Mouse (Mus musculus) c-Kit-positive CD71-positive TER-119-positive erythroid progenitor cells, embryonic 14.5 days (primary cell): ENCODE data around the gene Nol6.

Source experiments
- DNase-seq: peaks from one replicate; pipeline ENCODE4 v3.0.0-alpha.2; 2013; ENCODE audit warnings: low spot score

Nol6 gene

DNA sequence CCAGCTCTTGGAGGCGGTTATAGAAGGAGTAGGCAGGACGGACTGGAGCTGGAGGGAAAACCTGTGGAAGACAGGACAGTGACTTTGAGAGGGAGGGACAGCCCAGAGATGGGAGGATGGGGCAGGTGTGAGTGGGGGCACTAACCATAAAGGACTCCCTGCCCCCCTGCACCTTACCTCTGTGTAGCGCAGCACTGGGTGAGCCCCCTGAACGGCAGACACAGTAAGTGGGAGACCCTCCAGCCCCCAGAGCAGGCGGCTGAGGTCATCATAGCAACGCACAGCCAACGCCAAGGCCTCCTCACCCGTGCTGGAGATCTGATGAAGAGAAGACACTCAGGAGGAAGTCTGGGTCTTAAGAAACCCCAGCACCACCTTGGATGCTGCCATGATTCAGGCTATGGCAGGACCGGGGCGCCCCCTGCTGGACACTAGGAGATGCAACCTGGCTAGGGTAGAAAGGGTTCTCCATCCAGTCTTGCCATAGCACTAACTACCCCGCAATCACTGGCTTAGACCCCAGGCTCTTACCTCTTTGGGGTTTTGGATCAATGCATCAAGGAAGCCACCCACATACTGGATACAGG is 5.5 kb downstream of the Nol6 start:
- peak; percentile 75 for DNase-seq

DNA sequence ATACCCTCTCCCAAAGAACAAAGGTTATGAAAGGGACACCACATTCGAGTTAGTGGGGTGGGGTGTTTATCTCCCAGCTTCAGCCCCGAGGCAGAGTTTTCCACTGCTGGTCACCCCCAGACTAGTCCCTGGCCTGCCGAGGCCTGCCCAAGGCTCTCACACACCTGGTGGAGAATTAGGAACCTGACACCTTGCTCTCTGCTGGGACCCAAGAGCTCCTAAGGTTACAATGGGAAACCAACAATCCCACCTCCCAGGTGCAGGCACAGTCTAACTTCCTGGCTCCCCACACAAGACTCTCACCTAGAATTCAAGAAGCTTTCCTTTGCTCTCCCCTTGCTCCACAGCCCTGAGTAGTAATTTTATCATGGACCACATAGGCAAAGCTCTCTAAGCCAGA is 7.4 kb downstream of the Nol6 start:
- DNase-seq = no peak

DNA sequence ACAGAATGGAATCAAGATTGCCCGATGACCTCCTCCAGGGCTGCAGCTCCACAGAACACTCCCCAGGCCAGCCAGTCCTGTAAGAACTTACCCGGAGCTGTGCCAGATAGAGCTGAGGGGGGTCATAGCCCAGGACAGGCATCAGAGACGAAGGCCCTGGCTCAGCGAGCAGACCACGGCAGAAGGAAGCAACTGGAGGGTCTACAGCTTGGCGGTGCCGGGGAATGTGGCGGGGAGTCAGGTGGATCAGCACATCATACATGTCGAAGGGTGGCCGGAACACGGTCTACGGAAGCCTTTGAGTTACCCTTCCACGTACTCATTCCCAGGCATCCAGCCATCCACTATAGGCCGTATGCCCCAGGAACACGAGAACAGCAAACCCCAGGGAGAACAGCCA is 8.5 kb downstream of the Nol6 start:
- no peak for DNase-seq

DNA sequence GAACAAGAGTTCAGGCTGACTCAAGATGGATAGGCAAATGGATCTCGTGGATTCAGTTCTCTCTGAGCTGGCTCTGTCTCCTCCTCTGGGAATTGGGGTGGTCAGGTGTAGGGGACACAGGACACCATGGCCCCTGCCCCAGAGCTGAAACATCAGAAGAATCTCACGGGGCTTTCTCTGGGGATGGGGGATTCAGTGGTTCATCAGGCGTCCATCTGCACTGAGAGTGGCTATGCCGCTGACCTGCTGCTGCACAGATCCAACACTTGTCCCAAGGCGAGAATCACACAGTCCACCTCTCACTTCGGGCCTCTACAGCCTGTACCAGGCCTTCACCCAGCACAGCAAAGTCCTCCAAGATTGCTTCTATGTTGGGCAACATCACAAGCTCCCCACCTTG is 9.2 kb downstream of the Nol6 start:
- DNase-seq = no peak

DNA sequence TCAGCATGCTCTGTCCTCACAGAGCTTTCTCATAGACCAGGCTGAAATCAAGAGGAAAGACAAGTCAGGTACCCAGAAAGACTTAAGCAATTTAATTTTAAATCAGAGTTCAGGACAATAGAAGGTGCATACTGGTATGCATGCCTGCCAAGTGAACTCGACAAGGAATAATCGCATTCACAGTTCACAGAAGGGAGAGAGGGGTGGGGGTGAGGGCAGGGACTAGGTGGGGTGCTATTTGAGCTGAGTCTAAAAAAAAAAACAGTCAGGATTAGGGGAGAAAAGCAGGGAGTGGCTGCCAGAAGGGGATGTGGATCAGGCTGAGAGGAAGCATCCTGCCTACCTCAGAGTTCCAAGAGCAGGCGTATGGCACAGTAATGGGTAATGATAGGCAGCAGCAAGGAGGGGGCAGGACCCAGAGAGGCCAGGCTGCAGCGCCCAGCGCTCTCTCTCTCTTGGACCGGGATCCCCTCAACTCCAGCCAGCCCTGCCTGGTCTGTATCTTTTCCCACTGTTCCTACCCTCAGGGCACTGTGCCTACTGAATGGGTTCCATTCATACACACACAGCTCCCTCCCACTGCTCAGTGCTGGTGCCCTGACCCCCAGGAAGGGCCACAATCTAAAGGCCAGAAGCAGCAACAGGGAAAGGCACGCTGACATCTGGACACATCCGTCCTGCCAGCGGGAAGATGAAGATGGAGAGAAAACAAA is 9.7 kb downstream of the Nol6 start:
- no peak for DNase-seq

DNA sequence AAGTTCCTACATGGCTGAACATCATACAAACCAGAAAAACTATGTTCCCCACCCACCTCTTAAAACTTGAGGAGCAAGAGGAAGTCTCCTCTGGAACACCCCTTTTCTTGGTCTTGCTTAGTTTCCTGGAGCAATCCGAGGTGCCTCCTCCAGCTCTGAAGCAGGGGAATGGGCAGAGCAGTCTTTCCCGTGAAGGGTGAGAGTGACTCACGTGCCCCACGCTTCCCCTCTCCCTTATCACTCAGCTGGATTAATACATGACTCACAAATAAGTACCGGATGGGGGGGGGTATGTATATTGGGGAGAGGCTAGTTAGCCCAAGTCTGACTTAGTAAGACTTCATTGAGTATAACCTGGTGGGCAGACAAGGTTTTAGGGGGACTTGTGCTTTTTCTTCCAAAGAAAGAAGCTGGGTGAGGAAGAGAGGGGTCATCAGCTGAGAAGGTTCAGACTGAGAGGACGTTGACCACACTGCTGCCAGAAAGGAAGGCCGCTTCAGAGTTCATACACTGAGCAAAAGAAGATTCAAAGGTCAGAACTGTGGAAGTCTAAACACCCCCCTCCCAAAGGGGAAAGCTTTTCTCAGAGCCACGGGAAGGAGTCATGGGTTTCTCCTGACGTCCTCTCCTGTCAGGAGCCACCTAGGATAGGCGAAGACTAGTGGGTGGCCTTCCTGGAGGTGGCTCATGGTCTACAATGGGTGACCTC is 15.4 kb downstream of the Nol6 start:
- DNase-seq = no peak

DNA sequence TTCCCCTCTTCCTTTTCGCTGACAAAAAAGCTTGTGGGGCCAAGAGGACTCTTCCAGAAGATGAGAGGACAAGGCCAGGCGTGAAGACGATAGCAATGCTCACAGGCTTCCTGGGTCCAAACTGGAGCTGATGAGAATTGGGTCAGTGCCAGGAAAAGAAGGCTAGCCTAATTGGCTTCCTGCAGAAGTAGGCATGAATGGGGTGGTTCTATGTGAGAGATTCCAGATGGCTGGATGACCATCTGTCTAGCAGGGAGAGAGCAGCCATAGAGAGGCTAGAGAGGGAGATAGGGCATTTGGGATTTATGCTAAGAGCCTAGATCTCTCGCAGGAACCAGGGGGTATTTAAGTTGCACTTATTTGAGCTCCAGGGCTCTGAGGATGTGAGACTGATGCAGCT is 16.8 kb downstream of the Nol6 start:
- no peak for DNase-seq

DNA sequence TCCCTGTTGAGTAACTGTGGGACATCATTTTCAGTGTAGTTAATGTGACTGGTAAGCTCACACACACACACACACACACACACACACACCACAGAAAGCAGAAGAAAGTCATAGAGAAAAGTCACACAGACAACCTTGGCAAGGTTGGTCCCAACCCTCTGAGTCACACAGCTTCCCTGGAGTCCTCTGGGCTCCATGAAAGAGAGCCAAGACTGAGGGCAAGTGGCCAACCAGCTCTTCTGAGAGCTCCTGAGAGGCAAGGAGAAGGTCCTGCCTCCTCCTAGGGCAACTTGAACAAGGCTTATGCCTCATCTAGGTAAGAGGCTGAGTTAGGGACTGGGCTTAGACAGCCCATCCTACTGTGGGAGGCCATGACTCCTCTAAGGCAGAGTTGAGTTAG is 21.4 kb downstream of the Nol6 start:
- DNase-seq = no peak

DNA sequence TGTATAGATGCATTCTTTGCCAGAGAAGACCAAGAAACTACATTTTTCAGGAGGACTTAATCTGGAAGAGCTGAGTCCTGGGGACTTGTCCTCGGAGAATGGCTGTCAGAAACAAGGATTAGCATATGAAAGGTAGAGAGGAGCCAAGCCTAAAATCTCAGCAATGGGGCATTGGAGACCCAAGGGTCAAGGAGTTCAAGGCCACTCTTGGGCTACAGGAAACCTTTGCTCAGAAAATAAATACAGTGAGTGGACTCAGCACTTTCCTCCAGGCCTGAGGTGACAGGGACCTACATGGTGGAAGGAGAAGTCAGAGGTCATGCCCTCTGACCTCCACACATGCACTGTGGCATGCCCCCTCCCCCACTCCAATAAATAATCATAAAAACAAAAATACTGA is 23.3 kb downstream of the Nol6 start:
- DNase-seq = no peak

DNA sequence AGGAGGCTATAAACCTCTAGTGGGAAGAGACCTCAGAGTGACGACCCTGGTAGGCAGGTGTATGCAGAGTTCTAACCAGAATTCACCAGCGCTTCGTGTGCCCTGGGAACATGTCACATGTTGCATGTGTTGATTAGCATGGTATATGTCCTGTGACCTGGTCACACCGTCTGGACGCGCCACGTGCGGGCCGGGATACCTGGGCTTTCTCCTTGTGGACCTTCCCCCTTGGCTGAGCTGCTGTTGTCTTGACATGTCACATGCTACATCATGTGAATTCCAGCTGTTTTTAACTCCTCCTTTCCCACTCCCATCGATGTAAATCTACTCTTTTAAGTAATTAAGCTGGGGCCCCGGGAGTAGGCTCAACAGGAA is 25.7 kb downstream of the Nol6 start:
- DNase-seq = no peak

DNA sequence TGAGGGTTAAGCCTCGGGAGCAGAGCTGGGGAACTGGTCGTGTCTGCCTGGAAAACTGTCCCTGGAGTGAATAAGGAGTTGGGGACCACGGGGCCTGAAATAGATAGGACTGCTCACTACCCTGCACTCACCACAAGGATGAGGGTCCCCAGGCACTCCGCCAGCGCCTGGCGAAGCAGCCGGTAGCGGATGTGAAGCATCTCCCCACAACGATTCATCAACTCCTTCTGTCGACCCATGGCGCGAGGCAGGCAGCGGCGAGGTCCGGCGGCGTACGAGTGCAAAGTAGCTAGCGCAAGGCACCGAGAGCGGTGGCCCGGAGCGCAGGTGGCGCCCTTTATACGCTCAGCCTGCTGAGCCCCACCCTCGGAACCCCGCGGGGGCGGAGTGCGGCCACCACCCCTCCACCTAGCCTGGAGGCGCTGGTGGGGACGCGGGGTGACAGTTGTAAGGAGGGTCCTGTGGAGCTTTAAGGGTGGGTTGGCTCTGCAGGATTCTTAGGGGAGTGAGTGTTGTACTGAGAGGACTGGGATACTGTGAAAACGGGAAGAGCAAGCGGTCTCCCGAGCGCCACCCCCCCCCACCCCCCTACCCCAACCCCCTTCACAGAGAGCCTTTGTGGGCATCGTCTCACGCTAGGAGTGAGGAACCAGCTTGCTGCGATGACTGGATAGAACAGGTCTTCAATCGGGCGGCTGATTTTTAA is 26.2 kb downstream of the Nol6 start, which contains the start of gene Aqp3:
Aqp3 (minus strand) TSS at position 313 of the 706 bp plus-strand sequence.
- DNase-seq = no peak

DNA sequence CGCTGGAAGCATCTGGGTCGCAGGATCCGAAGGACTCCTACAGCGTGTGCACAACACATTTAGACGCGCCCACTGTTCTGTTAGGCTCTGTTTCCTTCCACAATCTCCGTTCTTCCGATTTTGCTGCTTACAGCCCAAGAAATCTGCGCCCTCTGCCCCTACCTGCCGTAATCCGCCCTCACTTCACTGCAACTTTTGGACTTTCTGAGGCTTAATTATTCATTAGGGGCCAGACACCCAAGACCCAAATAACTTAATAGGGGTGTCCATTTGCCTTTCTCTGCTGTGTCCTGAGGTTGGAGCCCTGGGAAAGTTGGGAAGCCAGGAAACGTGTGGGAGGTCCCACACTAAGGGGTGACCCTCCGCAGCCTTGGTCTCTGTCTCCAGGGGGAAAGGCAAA is 26.9 kb downstream of the Nol6 start:
- no peak for DNase-seq

DNA sequence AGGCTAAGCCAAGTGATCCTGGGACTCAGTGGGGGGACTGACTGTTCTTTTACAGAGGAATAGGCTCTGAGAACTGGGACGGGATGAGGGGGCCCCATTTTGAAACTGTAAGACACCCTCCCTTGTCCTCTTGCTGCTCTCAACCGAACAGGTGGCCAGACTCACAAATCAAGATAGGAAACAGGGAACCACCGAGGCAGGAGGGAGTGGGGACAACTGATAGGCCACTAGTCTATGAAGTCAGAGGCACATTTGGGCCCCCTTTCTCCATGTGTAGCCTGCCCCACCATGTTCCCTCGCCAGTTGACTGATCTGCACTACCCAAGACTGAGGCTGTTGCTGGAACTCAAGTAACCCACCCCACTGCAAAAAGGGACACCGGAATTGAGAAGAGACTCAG is 27.5 kb downstream of the Nol6 start:
- peak; percentile 67 for DNase-seq

DNA sequence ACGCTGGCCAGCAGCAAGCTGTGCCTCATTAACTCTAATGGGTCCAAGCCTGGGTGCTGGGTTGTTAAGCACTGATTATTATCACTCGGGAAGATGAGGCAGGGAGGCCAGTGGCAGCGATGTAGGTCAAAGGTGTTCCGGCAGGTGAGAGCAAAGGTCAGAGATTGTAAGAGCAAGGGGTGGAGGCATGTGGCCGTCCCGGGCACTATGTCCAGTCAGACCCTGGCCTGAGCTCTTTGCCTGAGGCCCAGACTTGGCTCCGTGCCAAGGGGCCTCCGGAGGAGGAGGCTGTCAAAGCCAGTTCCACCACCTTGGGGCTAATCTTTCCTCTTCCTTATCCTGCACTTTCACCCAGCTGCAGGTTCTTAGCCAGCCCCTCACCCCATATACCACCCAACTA is 28.1 kb downstream of the Nol6 start:
- DNase-seq = no peak

DNA sequence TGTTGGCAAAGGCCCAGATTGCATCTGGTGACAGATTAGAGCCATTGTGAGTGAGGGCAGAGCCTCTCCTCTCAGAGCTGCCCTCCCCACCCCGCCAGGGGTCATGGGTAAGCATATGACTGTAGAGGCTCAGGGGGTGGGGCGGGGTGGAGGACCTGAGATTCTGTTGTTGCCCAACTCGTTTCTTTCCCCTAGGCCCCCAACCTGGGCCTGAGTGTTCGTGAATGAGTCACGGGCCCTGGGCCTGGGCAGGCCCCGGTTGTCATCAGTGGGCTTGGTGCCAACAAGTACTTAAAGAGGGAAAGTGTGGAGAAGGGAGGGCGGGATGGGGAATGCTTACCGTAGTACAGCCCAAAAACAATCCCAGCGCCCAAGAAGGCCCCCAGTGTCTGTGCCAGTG is 29.9 kb downstream of the Nol6 start:
- no peak for DNase-seq

DNA sequence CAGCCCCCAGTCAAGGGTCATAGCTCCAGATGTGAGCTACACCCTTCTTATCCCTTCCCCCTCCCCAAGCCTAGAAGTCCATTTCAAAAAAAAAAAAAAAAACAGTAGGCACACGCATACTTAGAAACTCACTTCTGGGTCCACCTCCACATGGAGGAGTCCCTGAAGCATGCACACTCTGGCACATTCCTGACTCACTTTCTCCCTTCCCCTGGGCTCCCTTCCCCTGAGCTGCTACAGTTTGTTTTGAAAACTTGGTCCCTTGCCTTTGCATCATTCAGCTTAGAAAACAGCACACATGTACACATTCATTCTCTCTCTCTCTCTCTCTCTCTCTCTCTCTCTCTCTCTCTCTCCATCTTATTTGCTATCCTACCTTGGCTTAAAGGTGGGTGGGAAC is 31.3 kb downstream of the Nol6 start:
- no peak for DNase-seq

DNA sequence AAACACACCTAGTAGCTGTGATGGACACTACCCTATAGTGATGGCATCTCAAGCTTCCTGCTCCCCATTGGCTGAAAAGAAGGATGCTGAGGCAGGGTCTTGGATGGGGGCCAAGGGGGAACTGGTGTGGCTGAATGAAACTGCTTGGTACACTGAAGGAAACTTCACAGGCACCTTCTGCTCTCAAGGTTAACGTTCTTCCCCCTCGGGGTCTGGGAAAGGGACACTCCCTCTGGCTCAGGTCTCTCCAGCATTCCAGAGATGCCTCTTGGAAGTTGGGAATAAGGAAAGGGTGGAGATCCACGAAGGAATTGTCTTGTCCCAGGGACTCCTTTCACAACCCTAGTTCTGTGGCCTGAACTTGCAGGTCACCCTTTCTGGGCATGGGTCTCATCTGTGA is 32.9 kb downstream of the Nol6 start:
- no peak for DNase-seq

DNA sequence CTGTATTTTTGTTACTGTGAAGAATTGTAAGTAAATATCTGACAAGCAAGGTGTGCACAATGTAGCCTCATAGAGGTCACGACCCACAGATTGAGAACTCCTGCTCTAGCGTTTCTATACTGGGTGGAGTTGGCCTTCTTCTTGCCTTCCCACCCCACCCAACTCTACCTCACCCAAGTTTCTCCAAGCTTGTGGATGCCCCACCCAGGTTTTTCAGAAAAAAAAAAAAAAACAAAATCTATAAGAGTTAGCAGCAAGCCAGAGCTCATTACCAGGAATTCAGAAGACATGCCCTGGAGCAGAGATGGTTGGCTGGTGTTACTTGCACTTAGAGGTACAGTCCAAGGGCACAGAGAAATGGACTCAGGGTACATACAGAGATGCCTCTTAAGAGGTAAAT is 34.5 kb downstream of the Nol6 start:
- DNase-seq = peak; percentile 70

DNA sequence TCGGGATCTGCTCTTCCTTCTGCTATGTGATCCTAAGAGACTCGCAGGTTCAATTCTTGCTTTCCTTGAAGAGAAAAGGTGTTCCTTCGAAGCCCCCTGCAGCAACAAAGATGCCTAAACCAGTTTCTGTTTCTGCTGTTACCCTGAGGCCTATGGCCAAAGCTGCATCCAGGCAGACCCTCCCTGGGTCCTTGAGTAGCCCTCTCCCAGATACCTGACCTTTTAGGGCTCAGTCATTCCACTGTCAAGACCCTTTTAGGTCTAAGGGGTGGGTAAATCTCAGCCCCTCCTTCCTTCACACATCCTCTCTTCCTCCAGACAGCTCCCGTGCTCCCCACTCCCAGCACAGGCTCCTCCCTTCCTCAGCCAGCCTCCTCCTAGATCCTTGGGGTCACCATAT is 35.1 kb downstream of the Nol6 start:
- no peak for DNase-seq

DNA sequence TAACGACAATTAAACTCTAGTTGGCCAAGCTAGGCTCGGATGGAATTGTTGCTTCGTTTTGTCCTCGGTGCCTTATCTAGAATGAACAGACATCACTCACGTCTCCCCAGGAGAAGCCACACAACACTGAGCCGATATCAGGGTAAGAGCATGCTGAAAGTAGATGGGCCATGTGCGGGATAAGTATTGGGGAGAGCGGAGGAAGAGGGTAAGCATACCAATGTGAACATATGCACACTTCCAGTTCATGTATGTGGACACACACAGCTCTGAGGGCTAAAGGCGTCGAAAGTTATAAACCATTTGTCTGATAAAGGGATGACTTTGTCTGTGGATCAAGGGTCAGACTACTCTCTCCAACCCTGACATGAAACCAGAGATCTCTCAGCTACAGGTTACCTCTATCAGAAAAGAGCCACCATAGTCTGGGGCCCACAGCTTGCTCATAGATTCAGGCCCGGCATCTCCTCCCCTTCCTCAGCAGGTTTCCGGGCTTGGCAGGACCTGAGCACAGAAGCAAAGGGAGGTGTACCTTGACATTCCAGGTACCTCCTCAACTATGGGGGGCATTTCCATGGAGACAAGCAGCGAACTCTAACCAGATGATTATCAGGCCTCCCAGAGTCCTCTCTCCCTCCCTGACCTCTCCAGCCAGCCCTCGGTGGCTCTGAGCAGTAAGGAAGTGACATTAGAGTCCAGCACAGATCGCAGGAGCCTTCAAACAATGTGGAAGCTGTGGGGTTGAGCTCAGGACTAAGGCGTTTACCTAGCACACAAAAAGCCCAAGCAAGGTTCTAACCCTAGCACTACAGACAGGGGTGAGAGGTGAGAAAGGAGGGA is 36.6 kb downstream of the Nol6 start:
- peak; percentile 88 for DNase-seq

DNA sequence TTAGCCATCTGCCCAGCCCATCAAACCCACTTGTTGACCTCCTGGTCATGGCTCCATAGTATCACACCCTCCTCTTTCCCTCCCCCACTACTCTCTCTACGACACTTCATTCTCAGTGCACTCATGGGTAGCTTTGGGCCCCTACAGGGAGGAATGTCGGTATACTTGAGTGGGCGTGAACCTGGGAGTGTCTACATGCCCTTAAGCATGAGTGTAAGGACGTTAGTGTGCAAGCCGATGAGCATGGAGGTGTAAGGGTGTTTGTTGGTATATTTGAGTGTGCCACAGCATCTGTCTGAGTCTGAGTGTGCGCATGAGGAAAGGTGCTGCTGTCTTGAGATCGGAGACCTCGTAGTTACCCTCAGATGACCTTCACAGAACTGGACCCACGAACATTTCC is 37.3 kb downstream of the Nol6 start:
- peak; percentile 72 for DNase-seq

DNA sequence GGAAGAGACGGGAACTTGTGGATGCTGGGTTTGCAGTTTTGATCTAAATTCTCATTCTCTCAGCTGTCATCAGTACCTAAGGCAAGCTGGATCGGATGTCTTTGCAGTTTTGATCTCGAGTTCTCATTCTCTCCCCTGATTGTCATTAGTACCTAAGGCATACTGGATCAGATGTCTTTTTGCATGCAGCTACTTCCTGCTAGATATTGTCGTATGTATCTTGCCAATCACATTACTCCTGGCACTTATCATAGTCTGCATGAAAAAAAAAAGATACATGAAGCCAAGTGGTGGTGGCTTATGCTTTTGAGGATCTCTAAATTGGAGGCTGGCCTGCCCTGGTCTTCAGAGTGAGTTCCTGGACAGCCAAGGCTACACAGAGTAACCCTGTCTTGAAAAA is 39.4 kb downstream of the Nol6 start:
- no peak for DNase-seq
